Mouse (Mus musculus): ENCODE measurements around the gene Apobec3.
A peak's percentile ranks its signal among the peaks of the same experiment; 100 is the strongest.
"Not testable (repeated sequence)": the region's sequence is repeated elsewhere in the genome, so short reads cannot be mapped to it uniquely, and the experiment has no call there.

The Apobec3 gene

DNA sequence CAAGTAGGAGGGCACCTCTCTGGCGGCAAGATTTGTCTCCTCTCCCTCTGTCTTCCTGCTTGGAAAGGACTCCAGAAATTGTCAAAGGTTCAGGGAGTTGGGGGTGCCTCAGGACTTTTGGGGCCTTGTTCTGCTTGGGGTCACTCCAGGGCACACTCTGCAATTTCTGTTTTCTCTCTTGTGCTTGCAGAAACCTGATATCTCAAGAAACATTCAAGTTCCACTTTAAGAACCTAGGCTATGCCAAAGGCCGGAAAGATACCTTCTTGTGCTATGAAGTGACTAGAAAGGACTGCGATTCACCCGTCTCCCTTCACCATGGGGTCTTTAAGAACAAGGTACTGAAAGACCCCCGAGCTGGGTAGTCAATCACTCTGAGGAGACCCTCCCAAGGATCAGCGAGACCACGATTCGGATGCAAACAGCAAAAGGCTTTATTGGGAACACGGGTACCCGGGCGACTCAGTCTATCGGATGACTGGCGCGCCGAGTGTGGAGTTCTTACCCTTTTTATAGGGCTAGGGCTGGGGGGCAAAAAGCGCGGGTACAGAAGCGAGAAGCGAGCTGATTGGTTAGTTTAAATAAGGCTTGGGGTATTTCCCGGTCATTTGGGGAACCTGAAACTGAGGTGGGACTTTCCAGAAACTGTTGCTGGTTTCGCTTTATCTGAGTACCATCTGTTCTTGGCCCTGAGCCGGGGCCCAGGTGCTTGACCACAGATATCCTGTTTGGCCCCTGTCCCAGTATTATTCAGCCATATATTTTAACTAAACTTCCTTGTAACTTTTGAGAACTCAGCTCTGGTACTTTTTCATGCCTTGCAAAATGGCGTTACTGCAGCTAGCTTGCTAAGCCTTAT, 4.0 kb downstream of the Apobec3 start:
- DNase-seq (ENCODE audit: low spot score in 2 of 2): not testable (repeated sequence)

DNA sequence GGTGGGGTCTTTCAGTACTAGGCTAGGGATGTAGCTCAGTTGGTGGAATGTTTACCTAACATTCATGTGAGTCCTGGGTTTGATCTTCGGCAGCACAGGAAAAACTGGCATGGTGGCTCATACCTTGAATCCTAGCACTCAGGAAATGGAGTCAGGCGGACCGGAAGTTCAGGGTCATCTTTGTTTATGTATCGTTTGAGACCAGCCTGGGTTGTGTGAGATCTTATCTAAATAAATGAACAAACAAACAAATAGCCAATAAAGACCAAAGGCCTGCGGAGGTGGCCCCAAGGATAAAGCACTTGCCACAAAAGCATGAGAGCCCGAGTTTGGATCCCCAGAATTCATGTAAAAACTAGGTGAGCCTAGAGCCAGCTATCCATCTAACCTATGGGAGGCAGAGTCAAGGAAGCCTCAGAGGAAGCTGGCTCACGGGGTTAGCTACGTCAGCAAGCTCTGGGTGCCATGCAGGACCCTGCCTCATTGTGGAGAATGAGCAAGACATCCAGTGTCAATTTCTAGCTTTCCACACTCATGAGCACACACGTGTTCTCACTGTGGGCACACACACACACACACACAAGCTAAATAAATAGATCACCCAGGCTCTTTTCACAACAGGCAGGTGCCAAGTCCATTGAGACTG, 4.7 kb downstream of the Apobec3 start:
- DNase-seq (ENCODE audit: low spot score in 2 of 2): no peak

GRCm38 (mm10) chr15:79898988-79899387, 7.5 kb downstream of the Apobec3 start:
- DNase-seq (ENCODE audit: low spot score in 2 of 2): no peak

DNA sequence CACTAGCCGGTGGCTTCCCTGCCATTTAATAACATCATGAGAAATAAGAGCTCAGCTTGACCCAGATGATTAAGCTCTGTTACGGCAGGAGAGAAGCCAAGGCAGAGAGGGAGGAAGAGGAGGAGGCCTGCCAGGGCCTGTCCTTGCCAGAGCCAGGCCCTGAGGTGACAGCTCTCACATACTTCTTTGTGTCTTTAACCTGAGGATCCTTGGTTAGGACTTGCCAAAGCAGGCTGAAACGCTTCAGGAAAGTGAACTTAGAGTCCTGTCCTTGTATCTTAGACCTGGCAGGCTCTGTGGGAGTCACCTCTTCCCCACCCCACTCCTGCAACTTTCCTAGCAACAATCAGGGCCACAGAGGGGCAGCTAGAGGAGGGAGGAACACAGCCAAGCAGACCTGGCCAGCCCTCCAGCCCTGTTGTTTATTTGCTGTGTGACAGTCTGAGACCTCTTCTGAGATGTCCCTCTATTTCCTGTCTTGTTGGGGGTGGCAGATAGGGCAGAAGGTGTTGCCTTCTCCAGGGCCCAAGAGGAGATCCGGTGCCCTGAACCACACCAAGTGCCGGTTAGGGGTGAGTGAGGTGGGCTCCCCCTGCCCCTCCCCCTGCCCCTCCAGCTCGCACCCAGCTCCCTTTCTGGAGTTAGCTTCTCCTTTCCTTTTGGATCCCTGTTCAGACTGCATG, 8.5 kb downstream of the Apobec3 start:
- no peak for DNase-seq (ENCODE audit: low spot score in 2 of 2)

GRCm38 (mm10) chr15:79900751-79901150, 9.3 kb downstream of the Apobec3 start:
- DNase-seq (ENCODE audit: low spot score in 2 of 2): no peak

DNA sequence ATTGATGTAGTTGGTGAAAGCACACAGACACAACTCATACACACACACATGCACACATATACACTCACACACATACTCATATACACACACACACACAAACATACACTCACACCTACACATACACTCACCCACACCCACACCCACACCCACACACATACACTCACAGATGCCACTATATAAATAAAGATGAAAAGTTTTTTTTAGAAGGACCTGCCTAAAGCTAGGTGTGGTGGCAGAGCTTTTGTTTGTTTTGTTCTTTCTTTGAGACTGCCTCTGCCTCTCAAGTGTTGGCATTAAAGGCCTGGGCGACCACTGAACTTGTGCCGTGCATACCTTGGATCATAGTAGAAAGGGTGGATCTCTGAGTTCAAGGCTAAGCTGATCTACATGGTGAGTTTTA, 9.9 kb downstream of the Apobec3 start:
- no peak for DNase-seq (ENCODE audit: low spot score in 2 of 2)

DNA sequence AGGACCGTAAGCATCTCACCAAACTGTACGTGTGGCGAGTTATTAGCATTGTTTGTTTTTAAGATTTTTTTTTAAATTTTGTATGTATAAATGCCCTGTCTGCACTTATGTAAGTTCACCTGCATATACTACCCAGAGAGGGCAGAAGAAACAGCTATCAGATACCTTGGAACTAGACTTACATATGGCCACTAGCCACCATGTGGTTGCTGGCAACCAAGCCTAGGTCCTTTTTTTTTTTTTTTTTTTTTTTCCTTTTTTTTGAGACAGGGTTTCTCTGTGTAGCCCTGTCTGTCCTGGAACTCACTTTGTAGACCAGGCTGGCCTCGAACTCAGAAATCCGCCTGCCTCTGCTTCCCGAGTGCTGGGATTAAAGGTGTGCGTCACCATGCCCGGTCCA, 11.6 kb downstream of the Apobec3 start:
- not testable (repeated sequence) for DNase-seq (ENCODE audit: low spot score in 2 of 2)

- DNase-seq (ENCODE audit: low spot score in 2 of 2): no peak
Measured at GRCm38 (mm10) chr15:79903963-79904362, 12.5 kb downstream of the Apobec3 start.

DNA sequence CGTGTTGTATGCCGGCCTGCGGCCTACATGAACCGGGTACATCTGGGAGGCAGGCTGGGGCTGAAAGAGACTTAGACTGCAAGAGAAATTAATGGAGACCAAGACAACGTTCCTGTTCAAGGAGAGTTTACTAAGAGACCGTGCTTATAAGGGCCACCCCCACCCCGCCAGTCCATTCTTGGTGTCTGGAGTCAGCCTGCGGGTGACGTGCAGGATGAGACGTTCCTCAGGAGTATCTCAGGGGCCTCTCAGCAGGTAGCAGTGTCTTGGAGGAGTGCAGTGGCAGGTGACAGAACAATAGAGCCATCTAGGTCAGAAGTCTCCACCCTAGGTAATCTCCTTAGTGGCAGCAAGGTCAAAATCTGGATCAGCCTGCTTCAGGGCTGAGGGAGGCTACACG, 13.2 kb downstream of the Apobec3 start:
- DNase-seq (ENCODE audit: low spot score in 2 of 2): not testable (repeated sequence)

- no peak for DNase-seq (ENCODE audit: low spot score in 2 of 2)
Measured at GRCm38 (mm10) chr15:79905211-79905610, 13.8 kb downstream of the Apobec3 start.

GRCm38 (mm10) chr15:79906855-79907254, 15.4 kb downstream of the Apobec3 start:
- no peak for DNase-seq (ENCODE audit: low spot score in 2 of 2)

- not testable (repeated sequence) for DNase-seq (ENCODE audit: low spot score in 2 of 2)
Measured at GRCm38 (mm10) chr15:79909006-79909405, 17.5 kb downstream of the Apobec3 start.

DNA sequence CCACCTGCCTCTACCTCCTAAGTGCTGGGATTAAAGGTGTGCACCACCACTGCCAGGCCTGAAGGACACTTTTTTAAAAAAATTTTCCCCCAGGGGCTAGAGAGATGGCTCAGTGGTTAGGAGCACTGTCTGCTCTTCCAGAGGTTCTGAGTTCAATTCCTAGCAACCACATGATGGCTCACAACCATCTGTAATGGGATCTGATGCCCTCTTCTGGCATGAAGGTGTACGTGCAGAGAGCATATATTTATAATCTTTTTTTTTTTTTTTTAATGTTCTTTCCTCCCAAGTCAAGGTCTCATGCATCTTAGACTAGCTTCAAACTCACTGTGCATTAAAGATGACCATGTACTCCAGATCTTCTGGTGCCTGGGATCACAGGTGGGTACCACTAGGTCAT, 19.4 kb downstream of the Apobec3 start:
- DNase-seq (ENCODE audit: low spot score in 2 of 2): not testable (repeated sequence)

DNA sequence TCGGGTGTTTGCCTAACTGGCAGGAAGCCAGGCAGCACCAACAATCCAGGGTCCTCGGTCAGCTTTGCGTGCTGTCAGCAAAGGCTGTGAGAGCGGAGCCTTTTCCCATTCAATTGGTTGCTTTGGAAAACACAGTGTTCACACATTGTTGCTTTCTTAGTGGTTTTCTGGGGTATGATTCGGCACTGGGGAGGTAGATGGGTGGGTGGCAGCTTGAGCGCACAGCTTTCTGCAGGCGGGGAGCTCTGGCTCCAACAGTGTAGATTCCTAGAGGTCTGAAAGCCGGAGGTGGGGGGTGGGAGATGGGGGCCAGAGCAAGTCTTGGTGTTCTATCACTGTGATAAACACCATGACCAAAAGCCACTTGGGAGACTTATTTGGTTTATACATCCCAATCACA, 19.9 kb downstream of the Apobec3 start:
- no peak for DNase-seq (ENCODE audit: low spot score in 2 of 2)

DNA sequence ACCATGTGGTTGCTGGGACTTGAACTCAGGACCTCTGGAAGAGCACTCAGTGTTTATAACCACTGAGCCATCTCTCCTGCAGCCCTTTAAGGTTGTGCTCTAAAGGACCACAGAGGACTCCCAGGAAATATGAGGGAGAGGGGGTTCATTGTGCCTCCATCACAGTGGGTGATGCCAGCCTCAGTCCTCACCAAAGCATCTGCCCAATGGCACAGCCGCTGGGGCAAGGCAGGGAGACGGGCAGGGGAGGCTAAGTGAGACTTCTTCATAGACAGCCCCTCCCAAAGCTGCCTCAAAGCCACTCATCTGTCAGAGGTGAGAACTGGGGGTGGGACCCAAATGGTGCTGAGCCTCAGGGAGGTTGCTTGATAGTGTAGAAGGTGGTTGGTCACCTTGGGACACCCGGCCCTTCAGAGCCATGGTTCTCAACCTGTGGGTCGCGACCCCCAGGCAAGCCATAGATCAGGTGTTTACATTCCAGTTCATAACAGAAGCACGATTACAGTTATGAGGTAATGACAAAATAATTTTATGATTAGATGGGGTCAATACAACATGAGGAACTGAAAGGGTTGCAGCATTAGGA, 22.4 kb downstream of the Apobec3 start:
- DNase-seq (ENCODE audit: low spot score in 2 of 2): no peak

GRCm38 (mm10) chr15:79914357-79914756, 22.9 kb downstream of the Apobec3 start:
- DNase-seq (ENCODE audit: low spot score in 2 of 2): peak in 1 of 2 experiments; percentile 59

DNA sequence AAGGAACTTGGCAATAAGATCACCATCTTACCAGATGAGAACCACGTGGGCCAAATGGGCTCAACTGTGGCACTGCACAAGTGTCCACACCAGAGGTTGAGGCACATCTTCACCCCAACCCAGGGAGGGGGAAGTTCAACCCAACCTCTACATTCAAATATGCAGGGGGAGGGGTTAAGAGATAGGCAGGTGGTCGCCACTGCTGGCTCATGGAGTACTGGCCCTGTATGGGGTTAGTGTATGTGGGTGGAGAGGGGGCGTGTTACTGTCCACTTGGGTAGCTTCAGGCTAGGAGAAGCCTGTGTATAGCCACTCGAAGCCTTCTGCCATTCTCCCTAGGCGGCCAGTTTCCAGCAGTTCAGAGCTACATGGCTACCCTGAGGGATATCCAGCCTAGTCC, 24.7 kb downstream of the Apobec3 start:
- DNase-seq (ENCODE audit: low spot score in 2 of 2): no peak

DNA sequence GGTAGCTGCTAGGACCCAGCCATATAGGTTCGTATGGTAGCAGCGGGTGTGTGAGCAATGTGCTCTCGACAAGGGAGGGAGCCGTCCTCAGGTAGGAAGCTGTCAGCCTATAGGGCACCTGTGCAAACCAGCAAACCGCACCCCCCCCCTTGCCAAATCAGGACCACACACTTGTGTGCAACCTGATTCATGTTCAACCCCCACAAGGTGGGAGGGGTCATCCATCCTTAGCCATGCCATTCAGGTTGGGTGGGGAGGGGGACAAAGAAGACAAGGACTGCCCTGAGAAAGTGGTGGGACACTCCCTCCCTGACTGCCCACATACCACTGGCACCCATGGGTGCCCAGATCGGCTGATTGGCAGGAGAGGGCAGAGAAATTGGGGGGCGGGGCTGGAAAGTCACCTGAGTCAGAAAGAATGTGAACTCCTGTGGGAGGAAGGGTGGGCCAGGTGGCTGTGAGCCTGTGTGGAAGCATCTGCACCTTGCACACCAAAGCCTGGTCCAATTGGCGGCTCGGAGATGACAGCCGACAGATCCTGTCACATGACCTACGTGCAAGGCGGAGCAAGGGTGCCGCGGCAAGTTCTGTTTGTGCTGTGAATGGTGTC, 25.8 kb downstream of the Apobec3 start:
- no peak for DNase-seq (ENCODE audit: low spot score in 2 of 2)

- DNase-seq (ENCODE audit: low spot score in 2 of 2): no peak
Measured at GRCm38 (mm10) chr15:79918485-79918884, 27.0 kb downstream of the Apobec3 start.

DNA sequence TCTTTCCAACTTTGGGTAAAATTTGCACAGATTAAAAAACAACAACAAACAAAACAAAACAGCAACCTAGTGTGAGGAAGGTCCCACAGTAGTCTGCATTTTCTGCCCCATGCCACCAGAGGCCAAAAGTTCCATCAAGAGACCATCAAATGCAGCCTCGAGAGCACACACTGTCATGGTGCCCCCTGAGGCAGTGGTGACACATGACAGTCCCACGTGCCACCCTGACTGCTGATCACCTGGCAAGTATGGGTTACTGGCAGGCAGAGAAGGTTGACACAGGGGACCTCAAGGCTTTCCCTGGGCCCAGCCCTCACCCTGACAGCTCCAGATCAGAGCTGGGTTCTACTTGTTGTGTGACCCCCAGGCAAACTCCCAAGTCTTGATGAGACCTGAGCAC, 28.3 kb downstream of the Apobec3 start:
- DNase-seq (ENCODE audit: low spot score in 2 of 2): no peak

GRCm38 (mm10) chr15:79926856-79927416, 35.5 kb downstream of the Apobec3 start:
- DNase-seq (ENCODE audit: low spot score in 2 of 2): no peak

All from right cerebral cortex, postnatal 10 days (tissue).